Mouse (Mus musculus) 3T3-L1 (cell line): ENCODE measurements around the gene Vmn1r63.
"Not testable (repeated sequence)": the region's sequence is repeated elsewhere in the genome, so short reads cannot be mapped to it uniquely, and the experiment has no call there.

Source experiments
- DNase-seq: peaks from one replicate; pipeline ENCODE4 v3.0.0-alpha.2; 2015; ENCODE audit warnings: low read depth, low spot score

Vmn1r63 gene

DNA sequence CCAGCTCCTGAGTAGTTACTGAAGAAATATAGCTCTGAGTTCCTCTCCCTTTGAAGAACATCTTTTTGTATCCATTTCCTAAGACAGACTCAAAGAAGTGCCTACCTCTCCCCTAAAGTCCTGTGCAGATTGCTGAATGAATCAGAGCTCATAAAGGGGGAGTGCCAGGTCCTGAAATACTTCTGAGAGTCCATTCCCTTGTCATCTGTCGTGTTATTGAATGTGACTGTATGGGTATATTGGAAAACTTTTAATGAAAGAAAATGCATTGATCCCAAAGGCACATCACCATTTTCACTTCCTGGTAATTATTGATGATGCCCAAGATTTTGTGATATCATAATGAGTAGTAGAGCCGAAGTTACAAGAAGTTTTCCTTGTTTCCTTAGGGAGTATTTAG lies at the start of gene Vmn1r63:
Vmn1r63 (minus strand) TSS at position 101 of the 400 bp plus-strand sequence.
- not testable (repeated sequence) for DNase-seq
